Mouse (Mus musculus): ENCODE measurements around the gene Ssxb10.
"Not testable (repeated sequence)": the region's sequence is repeated elsewhere in the genome, so short reads cannot be mapped to it uniquely, and the experiment has no call there.

Gene Ssxb10

GRCm38 (mm10) chrX:8327124-8327523, at the start of gene Ssxb10:
Ssxb10 (plus strand) TSS chrX:8327424.
- DNase-seq (ENCODE audit: low spot score in 2 of 2), result no peak

DNA sequence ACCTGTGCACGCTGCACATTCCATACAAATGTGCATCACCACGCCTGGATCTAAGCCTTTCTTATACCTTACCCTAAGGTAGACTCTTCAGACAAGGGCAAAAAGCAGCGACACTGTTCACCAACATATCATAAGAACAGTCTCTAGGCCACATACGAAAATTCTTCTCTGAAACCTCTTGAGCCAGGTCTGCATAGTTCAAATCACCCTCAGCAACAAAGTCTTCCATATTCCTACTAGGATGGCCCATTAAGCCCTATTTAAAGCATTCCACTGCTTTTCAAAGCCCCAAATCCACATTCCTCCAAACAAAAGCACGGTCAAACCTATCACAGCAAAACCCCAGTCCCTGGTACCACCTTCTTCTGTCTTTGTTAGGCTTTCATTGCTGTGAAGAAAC, 38.6 kb upstream of the Ssxb10 start:
- no peak for DNase-seq (ENCODE audit: low spot score in 2 of 2)

DNA sequence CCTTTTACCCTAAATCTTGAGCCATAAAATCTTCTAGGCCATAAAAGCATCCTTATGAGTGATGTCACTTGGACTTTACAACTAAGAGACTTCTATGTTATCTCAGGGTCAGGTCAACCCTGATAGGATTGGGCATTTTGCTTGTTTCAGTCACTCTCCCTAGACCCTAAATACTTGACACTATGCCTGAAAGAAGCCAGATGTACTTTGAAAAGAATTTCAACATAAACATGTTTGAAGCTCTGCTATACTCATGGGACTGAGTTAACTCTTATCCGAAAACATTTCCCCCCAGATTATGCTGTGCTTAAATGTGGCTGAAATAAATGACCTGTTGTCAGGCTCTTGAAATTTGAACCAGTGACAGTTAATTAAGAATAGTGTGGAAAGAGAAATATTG, 17.9 kb upstream of the Ssxb10 start:
- no peak for DNase-seq (ENCODE audit: low spot score in 2 of 2)

- DNase-seq (ENCODE audit: low spot score in 2 of 2), result peak in 1 of 2 experiments; percentile 63
Measured at GRCm38 (mm10) chrX:8314905-8315304, 12.3 kb upstream of the Ssxb10 start.

DNA sequence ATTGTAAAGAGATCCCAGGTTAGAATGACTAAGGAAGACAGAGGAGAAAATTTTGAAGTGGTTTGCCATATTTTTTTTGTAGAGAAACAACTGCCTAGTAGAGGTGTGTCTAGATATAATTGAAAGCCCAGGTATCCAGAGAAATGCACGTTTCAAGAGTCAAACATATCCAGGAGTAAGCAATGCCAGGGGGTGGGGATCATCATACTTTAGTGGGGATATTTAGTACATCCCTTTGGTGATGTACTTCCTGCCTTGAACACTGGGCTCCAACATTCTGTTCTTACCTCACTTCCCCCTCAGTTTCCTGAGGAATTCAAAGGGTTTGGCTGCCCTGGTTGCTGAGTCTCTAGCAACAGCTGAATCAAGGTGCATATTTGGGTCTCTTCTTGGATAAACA, 39.5 kb downstream of the Ssxb10 start, which contains the start of gene Ssxb9:
Gene Ssxb9 (plus strand): TSS at position 301 of the 400 bp plus-strand sequence.
- not testable (repeated sequence) for DNase-seq (ENCODE audit: low spot score in 2 of 2)

All from left cerebral cortex, adult 9 months (tissue).